8 mouse cellular contexts compared by ENCODE assay signal in genomic region chr2:17742051-17742763, GRCm38 (mm10). TPM values are rescaled to one million over a fixed set of nuclear protein-coding genes. Genes with fewer than 3 reads are reported as not detected.
A peak's percentile ranks its signal among the peaks of the same experiment; 100 is the strongest.
DNase-seq lines count a peak whose midpoint lies in the region; ATAC-seq and TF ChIP-seq lines count a peak whose summit lies in the region.

No protein-coding gene starts in this region.

- no peaks in the 10 kb centered on the region for H3K9me3 ChIP-seq in neural tube, embryonic 11.5 days (ENCODE audit: control insufficient read depth, low read length)
- no peaks in the 10 kb centered on the region for H3K9me3 ChIP-seq in forebrain, embryonic 10.5 days
- no peaks in the 10 kb centered on the region for H3K9me3 ChIP-seq in kidney, postnatal 0 days (replicated peaks; ENCODE audit: low read length)
- H3K9me3 ChIP-seq in midbrain, embryonic 12.5 days = no peaks in the 10 kb centered on the region

- H3K4me3 ChIP-seq in neural tube, embryonic 11.5 days (ENCODE audit: low read depth, low read length) = peak overlapping the region; percentile 12; the same call in 1 of the 2 replicates
- H3K4me3 ChIP-seq in forebrain, embryonic 10.5 days = peak overlapping the region; percentile 41
- H3K4me3 ChIP-seq in kidney, postnatal 0 days (replicated peaks; ENCODE audit: low read depth, low read length) = peak overlapping the region; percentile 34
- peak overlapping the region; percentile 32; the same call in 1 of the 2 replicates for H3K4me3 ChIP-seq in midbrain, embryonic 12.5 days

- TF ChIP-seq CTCF in kidney, postnatal 0 days (IDR thresholded peaks at IDR 0.05; ENCODE audit: low read depth) = no peak

- H3K9ac ChIP-seq in neural tube, embryonic 11.5 days (ENCODE audit: low read length) = no peak overlapping the region
- no peak overlapping the region for H3K9ac ChIP-seq in kidney, postnatal 0 days (ENCODE audit: low read depth, low read length)
- H3K9ac ChIP-seq in midbrain, embryonic 12.5 days (replicated peaks) = no peak overlapping the region

- H3K4me2 ChIP-seq in neural tube, embryonic 11.5 days (ENCODE audit: low read depth) = peak overlapping the region; percentile 39
- H3K4me2 ChIP-seq in kidney, postnatal 0 days (ENCODE audit: low read length) = peak overlapping the region; percentile 65
- H3K4me2 ChIP-seq in midbrain, embryonic 12.5 days (replicated peaks) = peak overlapping the region; percentile 51

- 0 out of 2 replicates have a peak, but pooled peaks cover 2% of the 10 kb centered on the region for H3K4me1 ChIP-seq in neural tube, embryonic 11.5 days (ENCODE audit: control insufficient read depth, insufficient read depth, low read length)
- peaks cover 46% of the 10 kb centered on the region for H3K4me1 ChIP-seq in forebrain, embryonic 10.5 days
- no peaks in the 10 kb centered on the region for H3K4me1 ChIP-seq in kidney, postnatal 0 days (replicated peaks; ENCODE audit: insufficient read depth, low read length)
- H3K4me1 ChIP-seq in midbrain, embryonic 12.5 days = peaks cover 15% of the 10 kb centered on the region

- no peak overlapping the region for H3K27ac ChIP-seq in neural tube, embryonic 11.5 days (ENCODE audit: low read depth, low read length)
- peak overlapping the region; percentile 85 for H3K27ac ChIP-seq in forebrain, embryonic 10.5 days
- no peak overlapping the region for H3K27ac ChIP-seq in kidney, postnatal 0 days
- H3K27ac ChIP-seq in midbrain, embryonic 12.5 days (replicated peaks) = no peak overlapping the region

- no peak for DNase-seq in neural tube, embryonic 11.5 days (ENCODE audit: low spot score)
- DNase-seq in neural tube, embryonic 10.5 days (ENCODE audit: extremely low spot score, low spot score) = no peak
- DNase-seq in forebrain, embryonic 10.5 days (ENCODE audit: extremely low spot score, low spot score) = peak; percentile 45
- peak; percentile 21 for DNase-seq in kidney, postnatal 0 days (ENCODE audit: low spot score)
- DNase-seq in layer of hippocampus, adult 9-10 months (ENCODE audit: low spot score) = no peak
- DNase-seq in left cerebral cortex, adult 8-10 months (ENCODE audit: low spot score in 2 of 2) = no peak
- DNase-seq in left cerebral cortex, adult 9 months (ENCODE audit: low spot score in 2 of 2) = no peak

- 6% methylated on average over 11 of the region's 11 CpGs for WGBS in neural tube, embryonic 11.5 days
- WGBS in forebrain, embryonic 10.5 days = under 1% methylated on average over 11 of the region's 11 CpGs
- WGBS in kidney, postnatal 0 days = 8% methylated on average over 11 of the region's 11 CpGs
- WGBS in midbrain, embryonic 12.5 days = 3% methylated on average over 11 of the region's 11 CpGs

- no peaks in the 10 kb centered on the region for H3K36me3 ChIP-seq in neural tube, embryonic 11.5 days (ENCODE audit: control insufficient read depth, insufficient read depth, low read length)
- no peaks in the 10 kb centered on the region for H3K36me3 ChIP-seq in forebrain, embryonic 10.5 days (replicated peaks)
- no peaks in the 10 kb centered on the region for H3K36me3 ChIP-seq in kidney, postnatal 0 days (ENCODE audit: insufficient read depth, low read length)
- H3K36me3 ChIP-seq in midbrain, embryonic 12.5 days = no peaks in the 10 kb centered on the region

- ATAC-seq in neural tube, embryonic 11.5 days (ENCODE audit: insufficient read depth, low FRiP score, low TSS enrichment) = no peak; the same call in 1 of the 2 replicates
- ATAC-seq in kidney, postnatal 0 days (replicated peaks; ENCODE audit: low FRiP score, low read depth) = peak; percentile 49; the same call in 1 of the 2 replicates
- ATAC-seq in midbrain, embryonic 12.5 days (ENCODE audit: low FRiP score, low read depth) = peak; percentile 59

- no peaks in the 10 kb centered on the region for H3K27me3 ChIP-seq in neural tube, embryonic 11.5 days (ENCODE audit: control insufficient read depth, insufficient read depth, low read length)
- H3K27me3 ChIP-seq in forebrain, embryonic 10.5 days (ENCODE audit: poor library complexity, severe bottlenecking) = peaks cover 14% of the 10 kb centered on the region
- no peaks in the 10 kb centered on the region for H3K27me3 ChIP-seq in kidney, postnatal 0 days (ENCODE audit: insufficient read depth, low read length)
- peaks cover 41% of the 10 kb centered on the region for H3K27me3 ChIP-seq in midbrain, embryonic 12.5 days

RNA-seq across cellular contexts. Expression of gene Nebl, which starts 10.9 kb away (rescaled TPM):
- 8.4 and 8.8 TPM in 2 replicates for polyA plus RNA-seq in neural tube, embryonic 11.5 days (2014; fragmentation: Nextera tagmentation; extraction: Ambion mirVana)
- 3.6 and 5.1 TPM in 2 replicates for polyA plus RNA-seq in forebrain, embryonic 10.5 days (2016; fragmentation: Nextera tagmentation; extraction: Ambion mirVana)
- 5.1 and 5.7 TPM in 2 replicates for polyA plus RNA-seq in kidney, postnatal 0 days (2015; fragmentation: Nextera tagmentation; extraction: Ambion mirVana)
- polyA plus RNA-seq in midbrain, embryonic 12.5 days (2016; fragmentation: Nextera tagmentation; extraction: Ambion mirVana) = 4.5 and 5.8 TPM in 2 replicates
- 100 to 1,000 TPM in 1 of 4 experiments, 10 to 100 TPM in 3; 82.9 to 102 (median 92.0) TPM for total RNA-seq in left cerebral cortex, adult 8-10 months (2022)

Comparison
In these comparisons a context has a peak if more than half of its experiments do, and no peak if none do; other contexts are left out.
1. DNase-seq: peak in forebrain, embryonic 10.5 days (single experiment) and kidney, postnatal 0 days (single experiment); none in neural tube, embryonic 11.5 days (single experiment), neural tube, embryonic 10.5 days (single experiment), layer of hippocampus, adult 9-10 months (single experiment), left cerebral cortex, adult 8-10 months (0 of 2) and left cerebral cortex, adult 9 months (0 of 2).
2. Peak in every context shown above with its lines, with median percentiles within 50 percentile points of each other: H3K4me2 ChIP-seq and H3K4me3 ChIP-seq.